Mouse (Mus musculus): ENCODE measurements around the gene Fthl17d. TPM values are rescaled to one million over a fixed set of nuclear protein-coding genes. Genes with fewer than 3 reads are reported as not detected.
"Not testable (repeated sequence)": the region's sequence is repeated elsewhere in the genome, so short reads cannot be mapped to it uniquely, and the experiment has no call there.

Gene Fthl17d
- not detected in 2 replicates for polyA plus RNA-seq (2014; fragmentation: Nextera tagmentation; extraction: Ambion mirVana)

GRCm38 (mm10) chrX:8986655-8987054 lies at the start of gene Fthl17d:
Fthl17d (minus strand) TSS chrX:8986755.
- H3K27ac ChIP-seq (replicated peaks in 1 of 2; ENCODE audit: control insufficient read depth in 1 of 2, insufficient read depth in 1 of 2, low read depth in 2 of 2, low read length in 2 of 2); H3K4me1 ChIP-seq (ENCODE audit: control insufficient read depth in 2 of 2, insufficient read depth in 2 of 2, low read length in 2 of 2); H3K4me3 ChIP-seq (ENCODE audit: control insufficient read depth in 1 of 2, insufficient read depth in 1 of 2, low read depth in 1 of 2, low read length in 2 of 2); H3K36me3 ChIP-seq (ENCODE audit: control insufficient read depth, insufficient read depth, low read length); H3K9me3 ChIP-seq (ENCODE audit: control insufficient read depth, low read length); H3K4me2 ChIP-seq (ENCODE audit: low read length); ATAC-seq (ENCODE audit: insufficient number of reproducible peaks, insufficient read depth, low FRiP score, low read depth); H3K9ac ChIP-seq (ENCODE audit: low read length); H3K27me3 ChIP-seq (ENCODE audit: control insufficient read depth, insufficient read depth, low read length): not testable (repeated sequence)
- WGBS: no CpG with 5 or more reads among the region's 9 CpGs

GRCm38 (mm10) chrX:9033193-9033592 lies 46.6 kb upstream of the Fthl17d start, which contains the start of gene Fthl17e:
Fthl17e (plus strand) TSS chrX:9033493.
- not testable (repeated sequence) for H3K9ac ChIP-seq (ENCODE audit: low read length); H3K4me2 ChIP-seq (ENCODE audit: low read length); H3K4me1 ChIP-seq (ENCODE audit: control insufficient read depth in 2 of 2, insufficient read depth in 2 of 2, low read length in 2 of 2); H3K9me3 ChIP-seq (ENCODE audit: control insufficient read depth, low read length); ATAC-seq (ENCODE audit: insufficient number of reproducible peaks, insufficient read depth, low FRiP score, low read depth); H3K36me3 ChIP-seq (ENCODE audit: control insufficient read depth, insufficient read depth, low read length); H3K27me3 ChIP-seq (ENCODE audit: control insufficient read depth, insufficient read depth, low read length); H3K4me3 ChIP-seq (ENCODE audit: control insufficient read depth in 1 of 2, insufficient read depth in 1 of 2, low read depth in 1 of 2, low read length in 2 of 2); H3K27ac ChIP-seq (replicated peaks in 1 of 2; ENCODE audit: control insufficient read depth in 1 of 2, insufficient read depth in 1 of 2, low read depth in 2 of 2, low read length in 2 of 2)
- 100% methylated on average over 1 of the region's 10 CpGs for WGBS

- no peak overlapping the region for H3K27ac ChIP-seq (replicated peaks in 1 of 2; ENCODE audit: control insufficient read depth in 1 of 2, insufficient read depth in 1 of 2, low read depth in 2 of 2, low read length in 2 of 2)
- no peaks in the 10 kb centered on the region for H3K27me3 ChIP-seq (ENCODE audit: control insufficient read depth, insufficient read depth, low read length)
- H3K4me1 ChIP-seq (ENCODE audit: control insufficient read depth in 2 of 2, insufficient read depth in 2 of 2, low read length in 2 of 2): no peaks in the 10 kb centered on the region
- no peak for ATAC-seq (ENCODE audit: insufficient number of reproducible peaks, insufficient read depth, low FRiP score, low read depth)
- no peak overlapping the region for H3K4me3 ChIP-seq (ENCODE audit: control insufficient read depth in 1 of 2, insufficient read depth in 1 of 2, low read depth in 1 of 2, low read length in 2 of 2)
- H3K36me3 ChIP-seq (ENCODE audit: control insufficient read depth, insufficient read depth, low read length): no peaks in the 10 kb centered on the region
- H3K9ac ChIP-seq (ENCODE audit: low read length): no peak overlapping the region
- H3K9me3 ChIP-seq (ENCODE audit: control insufficient read depth, low read length): no peaks in the 10 kb centered on the region
- WGBS: 51% methylated on average over 10 of the region's 10 CpGs
- no peak overlapping the region for H3K4me2 ChIP-seq (ENCODE audit: low read length)
These were observed 32.9 kb upstream of the Fthl17d start for GRCm38 (mm10) chrX:9019481-9019880.

- 64% methylated on average over 1 of the region's 1 CpGs for WGBS
- Histone ChIP-seq H3K36me3 (ENCODE audit: control insufficient read depth, insufficient read depth, low read length) (no peaks in the 10 kb centered on the region), H3K4me2 (ENCODE audit: low read length) (no peak overlapping the region), H3K9me3 (ENCODE audit: control insufficient read depth, low read length) (no peaks in the 10 kb centered on the region), H3K4me1 (ENCODE audit: control insufficient read depth in 2 of 2, insufficient read depth in 2 of 2, low read length in 2 of 2) (no peaks in the 10 kb centered on the region), H3K27ac (replicated peaks in 1 of 2; ENCODE audit: control insufficient read depth in 1 of 2, insufficient read depth in 1 of 2, low read depth in 2 of 2, low read length in 2 of 2) (no peak overlapping the region), H3K27me3 (ENCODE audit: control insufficient read depth, insufficient read depth, low read length) (no peaks in the 10 kb centered on the region), H3K4me3 (ENCODE audit: control insufficient read depth in 1 of 2, insufficient read depth in 1 of 2, low read depth in 1 of 2, low read length in 2 of 2) (no peak overlapping the region), H3K9ac (ENCODE audit: low read length) (no peak overlapping the region)
- no peak for ATAC-seq (ENCODE audit: insufficient number of reproducible peaks, insufficient read depth, low FRiP score, low read depth)
These were observed 29.5 kb upstream of the Fthl17d start for GRCm38 (mm10) chrX:9016079-9016478.

- H3K4me1 ChIP-seq (ENCODE audit: control insufficient read depth in 2 of 2, insufficient read depth in 2 of 2, low read length in 2 of 2); H3K9me3 ChIP-seq (ENCODE audit: control insufficient read depth, low read length); H3K4me2 ChIP-seq (ENCODE audit: low read length); H3K27me3 ChIP-seq (ENCODE audit: control insufficient read depth, insufficient read depth, low read length); H3K27ac ChIP-seq (replicated peaks in 1 of 2; ENCODE audit: control insufficient read depth in 1 of 2, insufficient read depth in 1 of 2, low read depth in 2 of 2, low read length in 2 of 2); H3K4me3 ChIP-seq (ENCODE audit: control insufficient read depth in 1 of 2, insufficient read depth in 1 of 2, low read depth in 1 of 2, low read length in 2 of 2); ATAC-seq (ENCODE audit: insufficient number of reproducible peaks, insufficient read depth, low FRiP score, low read depth); H3K36me3 ChIP-seq (ENCODE audit: control insufficient read depth, insufficient read depth, low read length); H3K9ac ChIP-seq (ENCODE audit: low read length): not testable (repeated sequence)
- no CpG with 5 or more reads among the region's 11 CpGs for WGBS
These were observed 10.1 kb downstream of the Fthl17d start, which contains the start of gene Fthl17c for GRCm38 (mm10) chrX:8976459-8976858. Fthl17c (minus strand) TSS chrX:8976559.

- not testable (repeated sequence) for H3K4me2 ChIP-seq (ENCODE audit: low read length); H3K9me3 ChIP-seq (ENCODE audit: control insufficient read depth, low read length); H3K27ac ChIP-seq (replicated peaks in 1 of 2; ENCODE audit: control insufficient read depth in 1 of 2, insufficient read depth in 1 of 2, low read depth in 2 of 2, low read length in 2 of 2); H3K9ac ChIP-seq (ENCODE audit: low read length); H3K4me1 ChIP-seq (ENCODE audit: control insufficient read depth in 2 of 2, insufficient read depth in 2 of 2, low read length in 2 of 2); H3K36me3 ChIP-seq (ENCODE audit: control insufficient read depth, insufficient read depth, low read length); H3K4me3 ChIP-seq (ENCODE audit: control insufficient read depth in 1 of 2, insufficient read depth in 1 of 2, low read depth in 1 of 2, low read length in 2 of 2); H3K27me3 ChIP-seq (ENCODE audit: control insufficient read depth, insufficient read depth, low read length); ATAC-seq (ENCODE audit: insufficient number of reproducible peaks, insufficient read depth, low FRiP score, low read depth)
- 33% methylated on average over 4 of the region's 4 CpGs for WGBS
These were observed 21.9 kb downstream of the Fthl17d start for GRCm38 (mm10) chrX:8964618-8965017.

- not testable (repeated sequence) for H3K36me3 ChIP-seq (ENCODE audit: control insufficient read depth, insufficient read depth, low read length); H3K9me3 ChIP-seq (ENCODE audit: control insufficient read depth, low read length); H3K4me1 ChIP-seq (ENCODE audit: control insufficient read depth in 2 of 2, insufficient read depth in 2 of 2, low read length in 2 of 2); H3K4me2 ChIP-seq (ENCODE audit: low read length); H3K9ac ChIP-seq (ENCODE audit: low read length); H3K27ac ChIP-seq (replicated peaks in 1 of 2; ENCODE audit: control insufficient read depth in 1 of 2, insufficient read depth in 1 of 2, low read depth in 2 of 2, low read length in 2 of 2); H3K4me3 ChIP-seq (ENCODE audit: control insufficient read depth in 1 of 2, insufficient read depth in 1 of 2, low read depth in 1 of 2, low read length in 2 of 2); H3K27me3 ChIP-seq (ENCODE audit: control insufficient read depth, insufficient read depth, low read length); ATAC-seq (ENCODE audit: insufficient number of reproducible peaks, insufficient read depth, low FRiP score, low read depth)
- 79% methylated on average over 4 of the region's 11 CpGs for WGBS
These were observed 23.7 kb downstream of the Fthl17d start, which contains the start of gene Fthl17b for GRCm38 (mm10) chrX:8962875-8963274. Fthl17b (minus strand) TSS chrX:8962975.

- H3K36me3 ChIP-seq (ENCODE audit: control insufficient read depth, insufficient read depth, low read length); ATAC-seq (ENCODE audit: insufficient number of reproducible peaks, insufficient read depth, low FRiP score, low read depth); H3K27me3 ChIP-seq (ENCODE audit: control insufficient read depth, insufficient read depth, low read length); H3K9ac ChIP-seq (ENCODE audit: low read length); H3K4me1 ChIP-seq (ENCODE audit: control insufficient read depth in 2 of 2, insufficient read depth in 2 of 2, low read length in 2 of 2); H3K9me3 ChIP-seq (ENCODE audit: control insufficient read depth, low read length); H3K4me3 ChIP-seq (ENCODE audit: control insufficient read depth in 1 of 2, insufficient read depth in 1 of 2, low read depth in 1 of 2, low read length in 2 of 2); H3K27ac ChIP-seq (replicated peaks in 1 of 2; ENCODE audit: control insufficient read depth in 1 of 2, insufficient read depth in 1 of 2, low read depth in 2 of 2, low read length in 2 of 2); H3K4me2 ChIP-seq (ENCODE audit: low read length): not testable (repeated sequence)
- 15% methylated on average over 7 of the region's 7 CpGs for WGBS
These were observed 38.3 kb downstream of the Fthl17d start for GRCm38 (mm10) chrX:8948130-8948805.
